Mouse (Mus musculus) gastrocnemius, postnatal 14 days (tissue): Measurements from ENCODE around the gene Prpf19. TPM values are rescaled to one million over a fixed set of nuclear protein-coding genes. Genes with fewer than 3 reads are reported as not detected.
A peak's percentile ranks its signal among the peaks of the same experiment; 100 is the strongest.

ENCODE experiments used
- DNase-seq: peaks from one replicate; pipeline ENCODE4 v3.0.0; 2021; ENCODE audit warnings: mixed read lengths
- intact Hi-C: fragments of 180-260 bp; cut with DNase I; formaldehyde crosslinking; loops from one replicate; pipeline ENCODE4 v1.15.1; 2025; ENCODE audit warnings: low total_unique reads
- long read RNA-seq, 2 experiments: library from polyadenylated mRNA; stranded (forward); transcript quantifications; one replicate each; pipeline ENCODE4 v2.0.0; 2021
- total RNA-seq, 2 experiments: library from RNA; stranded (reverse); gene quantifications; 2 replicates each; pipeline ENCODE4 v1.2.3; 2021

Gene Prpf19
- total RNA-seq, result 100 to 1,000 TPM; 192 to 194 TPM
- long read RNA-seq, experiment 1, full-length matches to known transcripts, result 9 of 19 reads
- long read RNA-seq, experiment 1, partial matches to known transcripts, result 9 of 19 reads
- long read RNA-seq, experiment 1, other reads (novel, unspliced or antisense), result 1 of 19 reads
- long read RNA-seq, experiment 2, full-length matches to known transcripts, result 13 of 24 reads
- long read RNA-seq, experiment 2, partial matches to known transcripts, result 11 of 24 reads
- long read RNA-seq, experiment 2, other reads (novel, unspliced or antisense), result 0 of 24 reads

DNA sequence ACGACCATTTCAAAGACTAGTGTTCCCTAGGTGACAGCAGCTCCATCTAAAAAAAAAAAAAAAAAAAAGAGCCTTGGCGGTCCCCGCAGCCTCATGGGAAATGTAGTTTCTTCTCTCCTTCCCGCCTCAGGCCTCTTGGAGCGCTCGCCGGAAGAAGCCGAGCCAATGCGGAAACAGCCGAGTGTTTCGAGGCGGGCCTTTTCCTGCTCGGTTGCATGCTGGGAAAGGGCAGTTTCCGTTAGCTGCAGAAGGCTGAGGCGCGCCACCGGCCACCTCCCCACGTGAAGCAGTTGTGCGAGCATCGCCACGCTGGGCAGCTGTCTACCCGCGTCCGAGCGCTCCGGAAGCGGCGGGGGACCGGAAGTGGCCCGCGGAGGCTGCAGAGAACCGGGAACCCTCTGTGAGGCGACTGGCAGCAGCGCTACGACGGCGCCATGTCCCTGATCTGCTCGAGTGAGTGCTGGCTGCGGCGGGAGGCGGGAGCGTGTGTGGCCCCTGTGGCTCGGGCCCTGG, at the start of gene Prpf19:
Gene Prpf19 (plus strand): TSS at position 216 of the 513 bp plus-strand sequence.
- intact Hi-C loops, result no loop called here
- DNase-seq, result peak; percentile 97

- intact Hi-C loops, result no loop called here
- no peak for DNase-seq
Observed at GRCm38 (mm10) chr19:10845454-10845853, 49.6 kb upstream of the Prpf19 start.

DNA sequence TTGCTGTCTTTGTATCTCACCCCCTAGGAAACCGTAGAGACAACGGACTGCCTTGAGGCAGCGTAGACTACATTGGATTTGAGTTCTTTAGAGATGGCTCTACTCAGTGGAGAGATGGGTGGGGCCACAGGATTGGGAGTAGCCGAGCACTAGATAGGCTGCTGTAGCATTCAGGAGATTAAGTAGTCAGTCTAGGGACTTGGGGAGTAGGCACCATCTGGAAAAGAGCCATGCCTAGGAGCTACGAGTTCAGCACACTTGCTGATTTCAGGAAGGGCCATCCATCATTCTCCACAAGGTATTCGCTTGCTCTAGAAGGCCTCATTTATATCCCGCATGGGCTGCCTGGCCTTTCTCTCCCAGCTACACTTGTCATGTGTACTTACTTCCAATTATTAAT, 48.9 kb upstream of the Prpf19 start:
- no peak for DNase-seq
- intact Hi-C loops, result no loop called here

DNA sequence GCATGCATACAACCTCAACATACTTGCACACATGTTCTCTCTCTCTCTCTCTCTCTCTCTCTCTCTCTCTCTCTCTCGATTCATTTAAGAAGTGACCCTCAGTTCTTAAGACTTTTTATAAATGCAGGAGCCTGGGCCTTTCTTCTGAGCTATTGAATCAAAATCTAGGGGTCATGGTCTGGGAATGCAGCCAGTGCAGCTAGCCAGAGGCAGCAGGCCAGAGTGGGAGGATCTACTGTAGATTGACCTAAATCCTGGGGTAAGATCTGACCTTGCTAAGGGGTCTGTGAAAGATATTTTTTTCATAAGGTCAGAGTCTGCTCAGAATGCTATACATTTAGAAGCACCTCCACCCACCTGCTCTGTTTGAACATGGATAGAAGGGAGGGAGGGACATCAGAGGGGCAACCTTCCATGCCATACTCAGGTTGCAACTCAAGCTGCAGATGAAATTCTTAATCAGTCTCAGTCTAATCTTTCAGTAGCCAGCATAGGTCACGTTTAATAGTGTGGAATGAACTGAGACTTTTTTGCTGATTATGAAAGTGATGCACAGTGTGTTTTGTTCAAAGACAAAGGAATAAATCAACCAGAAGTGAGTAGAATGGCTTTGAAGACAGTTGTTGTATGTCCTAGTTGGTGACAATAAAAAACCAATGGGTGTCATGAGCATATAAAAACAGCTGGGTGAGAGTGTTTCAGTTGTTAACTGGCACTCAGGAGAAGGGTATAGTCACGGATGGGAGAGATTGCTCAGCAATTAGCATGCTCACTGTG, 47.5 kb upstream of the Prpf19 start:
- no peak for DNase-seq
- intact Hi-C loops, result no loop called here

DNA sequence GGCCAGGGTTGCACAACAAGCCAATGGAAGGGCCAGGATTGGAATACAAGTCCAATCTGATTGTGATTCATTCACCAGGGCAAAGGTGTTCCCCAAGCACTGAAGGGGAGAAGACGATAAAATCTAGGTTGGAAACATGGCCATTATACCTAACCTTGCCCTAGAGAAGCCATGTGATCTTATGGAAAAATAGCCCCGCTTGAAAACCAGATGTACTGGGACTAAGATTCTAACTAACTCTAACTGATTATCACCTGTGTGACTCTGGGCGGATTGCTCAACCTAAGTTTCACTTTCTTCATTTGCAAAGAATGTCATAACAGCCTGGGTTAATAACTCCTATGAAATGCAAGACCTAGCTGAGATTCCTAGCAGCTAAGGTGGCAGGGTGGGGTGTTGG, 39.6 kb upstream of the Prpf19 start:
- intact Hi-C loops, result no loop called here
- no peak for DNase-seq

- no peak for DNase-seq
- intact Hi-C loops, result no loop called here
Observed at GRCm38 (mm10) chr19:10856520-10856919, 38.5 kb upstream of the Prpf19 start.

DNA sequence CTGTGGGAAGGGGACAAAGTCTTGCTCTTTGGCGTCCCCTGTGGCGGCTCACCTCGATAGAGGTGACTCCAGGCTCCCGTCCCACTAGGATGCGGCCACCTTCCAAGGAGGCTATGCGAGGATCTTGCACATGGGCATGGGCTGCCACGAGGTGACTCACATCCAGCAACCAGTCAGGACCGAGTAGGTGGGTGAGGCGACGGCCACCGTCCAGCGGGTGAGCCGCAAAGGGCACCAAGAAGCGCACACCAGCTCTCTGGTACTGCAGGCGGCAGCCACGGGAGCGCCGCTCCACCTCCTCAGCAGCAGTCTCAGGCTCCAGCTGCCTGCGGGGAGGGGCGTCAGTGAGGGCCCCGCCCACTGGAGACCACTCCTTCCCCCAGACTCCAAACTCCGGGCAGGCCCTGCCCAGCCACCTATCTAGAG, 34.9 kb upstream of the Prpf19 start:
- intact Hi-C loops, result no loop called here
- no peak for DNase-seq

GRCm38 (mm10) chr19:10866351-10866750, 28.7 kb upstream of the Prpf19 start:
- intact Hi-C loops, result no loop called here
- DNase-seq, result no peak

DNA sequence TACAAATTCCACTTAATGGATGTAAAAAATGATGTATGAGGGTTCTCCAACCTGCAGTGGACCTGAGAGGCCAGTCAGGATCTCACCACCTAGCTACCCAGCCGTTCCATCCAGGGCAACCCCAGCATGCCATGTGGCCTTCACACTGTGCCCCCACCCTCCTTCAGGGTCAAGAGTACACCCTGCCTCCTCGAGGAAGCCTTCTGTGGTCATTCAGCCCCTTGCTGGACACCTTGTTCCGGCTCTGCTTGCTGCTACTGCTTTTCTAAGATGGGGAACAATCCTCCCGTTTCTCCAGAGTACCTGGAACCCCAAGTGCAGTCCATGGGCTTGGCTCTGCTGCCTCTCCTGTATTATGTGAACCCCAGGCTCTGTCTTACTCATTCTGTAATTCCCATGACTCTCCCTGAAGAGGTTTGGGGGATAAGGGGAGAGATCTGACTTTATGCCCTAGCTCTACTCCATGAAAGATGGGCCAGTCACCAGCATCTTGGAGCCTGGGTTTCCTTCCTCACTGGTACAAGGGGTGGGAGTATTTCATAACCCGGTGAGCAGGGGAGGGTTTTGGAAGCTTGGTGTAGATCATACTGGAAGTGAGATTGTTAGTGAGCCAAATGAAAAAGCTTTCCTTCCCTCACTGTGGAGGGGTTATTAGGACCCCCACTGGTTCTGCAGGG, 26.9 kb upstream of the Prpf19 start:
- intact Hi-C loops, result no loop called here

GRCm38 (mm10) chr19:10868623-10869141, 26.3 kb upstream of the Prpf19 start:
- no peak for DNase-seq
- intact Hi-C loops, result no loop called here

More for the DNA sequence above, 26.9 kb upstream of the Prpf19 start:
- DNase-seq, result no peak

DNA sequence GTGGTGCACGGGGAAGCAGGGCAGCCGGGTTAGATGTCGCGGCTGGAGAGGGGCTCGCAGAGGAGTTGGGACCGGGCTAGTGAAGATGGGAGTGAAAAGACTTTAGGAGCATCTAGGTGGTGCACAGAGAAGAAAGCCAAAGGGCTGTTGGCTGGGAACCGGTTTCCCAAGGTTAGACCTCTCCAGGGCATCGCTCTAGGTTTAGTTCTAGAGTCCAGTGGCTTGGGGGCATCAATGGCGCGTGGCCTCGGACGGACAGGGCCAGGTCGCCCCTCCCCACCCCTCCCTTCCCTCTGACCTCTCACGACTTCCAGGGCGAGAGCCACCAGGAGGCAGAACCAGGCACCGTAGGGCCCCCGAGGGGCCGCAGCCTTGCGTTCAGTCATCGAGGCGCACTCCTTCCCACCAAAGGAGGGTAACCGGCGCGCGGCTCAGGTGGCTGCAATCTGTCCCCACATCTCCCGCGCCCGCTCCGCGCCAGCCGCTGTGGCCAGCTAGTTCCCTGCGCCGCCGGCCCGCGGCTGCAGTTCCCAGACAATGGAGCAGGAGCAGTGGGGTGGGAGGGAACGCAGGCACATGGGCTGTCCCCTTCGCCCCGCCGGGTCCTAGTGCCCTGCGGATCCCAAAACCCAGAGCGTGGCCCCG, 25.7 kb upstream of the Prpf19 start:
- intact Hi-C loops, result no loop called here

DNA sequence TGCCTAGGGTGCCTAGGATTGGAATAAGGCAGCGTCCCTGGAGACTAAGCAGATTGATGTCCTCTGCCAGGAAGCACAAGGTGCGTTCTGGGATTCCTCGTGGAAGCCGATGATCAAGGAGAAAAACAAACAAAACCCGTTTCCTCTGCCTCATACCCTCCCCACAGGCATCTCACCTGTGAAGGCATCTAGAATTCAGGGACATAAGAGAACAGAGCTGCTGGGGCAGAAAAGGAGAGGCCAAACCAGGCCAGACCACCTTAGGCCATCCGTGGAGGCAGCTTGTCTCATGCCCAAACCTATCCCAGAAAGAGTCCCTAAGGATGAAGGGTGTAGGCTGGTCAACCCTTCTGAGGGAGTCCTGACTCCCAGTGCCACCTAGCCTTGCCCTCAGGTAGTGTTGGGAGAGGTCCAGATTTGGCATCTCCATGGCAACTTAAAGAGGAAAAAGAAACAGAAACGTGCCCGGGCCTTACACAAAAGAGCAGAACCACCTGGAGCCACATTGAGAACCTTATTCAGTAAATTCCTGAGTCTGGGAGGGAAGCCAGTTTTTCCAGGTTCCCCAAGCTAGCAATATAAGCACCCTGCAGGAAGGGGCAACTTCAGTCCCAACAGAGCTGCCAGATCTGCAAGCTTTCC, 25.0 kb upstream of the Prpf19 start, which contains the start of gene Tmem132a:
Gene Tmem132a (minus strand): TSS at position 55 of the 642 bp plus-strand sequence.
- intact Hi-C loops, result loop anchor here (5.0 kb wide), 1 partner anchor 158 kb away; no protein-coding TSS in a partner anchor

More for the DNA sequence above, 25.7 kb upstream of the Prpf19 start:
- DNase-seq, result peak; percentile 81

GRCm38 (mm10) chr19:10870676-10871075, 24.4 kb upstream of the Prpf19 start:
- no peak for DNase-seq
- intact Hi-C loops, result loop anchor here (5.0 kb wide), 1 partner anchor 158 kb away; no protein-coding TSS in a partner anchor

More for the DNA sequence above, 25.0 kb upstream of the Prpf19 start, which contains the start of gene Tmem132a:
- DNase-seq, result no peak

- intact Hi-C loops, result loop anchor here (5.0 kb wide), 1 partner anchor 159 kb away; no protein-coding TSS in a partner anchor
- DNase-seq, result no peak
Observed at GRCm38 (mm10) chr19:10871328-10871961, 23.6 kb upstream of the Prpf19 start.

DNA sequence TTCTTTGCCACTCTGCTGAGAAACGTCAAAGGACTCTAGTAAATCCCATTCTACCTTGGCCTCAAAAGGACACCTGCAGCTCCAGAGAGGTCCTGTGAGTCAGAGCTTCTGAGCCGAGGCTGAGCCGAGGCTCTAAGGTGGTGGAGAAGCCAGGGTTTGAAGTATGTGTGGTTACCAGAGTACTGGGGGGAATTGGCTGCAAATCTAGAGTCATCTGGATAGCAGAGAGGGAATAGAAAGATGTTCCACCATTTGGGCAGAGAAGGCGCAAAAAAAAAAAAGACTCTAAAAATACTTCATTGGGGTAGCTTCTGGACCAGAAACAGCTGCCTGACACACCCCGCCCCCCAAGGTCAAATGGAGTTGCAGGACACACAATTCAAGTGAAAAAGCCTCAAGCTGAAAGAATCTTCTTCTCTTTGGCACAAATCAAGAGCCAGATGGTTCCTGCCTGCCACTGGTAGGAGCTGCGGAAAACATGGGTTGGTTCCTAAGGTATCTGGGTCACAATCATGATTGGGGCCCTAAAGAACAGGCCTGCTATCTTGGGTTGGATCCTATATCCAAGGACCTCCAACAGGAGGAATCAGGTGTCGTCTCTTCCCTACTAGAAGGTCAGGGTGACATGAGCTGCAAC, 16.7 kb upstream of the Prpf19 start:
- intact Hi-C loops, result no loop called here

DNA sequence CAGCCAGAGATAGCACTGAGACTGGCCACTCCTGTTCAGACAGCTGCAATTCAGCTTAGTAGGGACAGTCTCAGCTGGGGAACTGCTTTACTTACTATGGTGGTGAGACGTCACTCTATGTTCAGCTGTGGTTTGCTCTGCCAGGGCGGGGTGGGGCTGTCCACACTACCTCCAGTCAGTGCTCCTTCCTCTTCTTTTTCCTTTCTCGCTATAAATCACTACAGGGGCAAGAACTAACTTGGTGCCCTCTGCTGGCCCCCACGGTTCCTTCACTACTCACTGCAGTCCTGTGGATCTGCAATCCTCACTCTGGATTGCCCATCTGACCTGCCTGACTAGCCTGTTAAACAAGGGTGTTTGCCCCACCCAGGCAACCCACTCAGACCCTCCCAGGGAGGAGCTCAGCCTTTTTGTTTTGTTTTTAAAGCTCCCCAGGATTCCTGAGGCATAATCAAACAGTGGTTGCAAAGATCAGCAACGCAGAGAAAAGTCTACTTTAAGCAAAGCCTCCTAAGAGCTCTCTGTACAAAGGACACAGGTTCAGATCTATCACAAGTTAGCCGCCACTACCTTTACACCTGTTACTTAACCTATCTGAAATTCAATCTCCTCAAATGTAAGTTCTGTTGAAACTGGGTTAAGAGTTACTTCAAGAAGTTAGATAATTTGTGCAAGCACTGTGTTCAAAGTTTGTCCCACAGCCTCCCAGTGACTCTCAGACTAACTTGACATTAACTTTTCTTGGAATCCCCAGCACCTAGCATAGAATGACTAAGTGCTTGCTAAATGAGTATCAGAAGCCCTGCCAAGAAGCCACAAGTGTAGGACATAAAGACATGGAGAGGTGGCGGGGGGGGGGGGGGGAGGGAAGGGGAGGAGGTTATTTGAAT, 14.7 kb upstream of the Prpf19 start:
- DNase-seq, result peak; percentile 67
- intact Hi-C loops, result no loop called here

More for the DNA sequence above, 16.7 kb upstream of the Prpf19 start:
- DNase-seq, result no peak

- peak; percentile 61 for DNase-seq
- intact Hi-C loops, result no loop called here
Observed at GRCm38 (mm10) chr19:10880975-10881425, 14.0 kb upstream of the Prpf19 start.
